Mouse (Mus musculus) spleen, adult 18-20 months (tissue): ENCODE results near the gene H2afb2.

Experiments
- DNase-seq, 2 experiments: peaks; one replicate each; pipeline ENCODE4 v3.0.0; 2022; ENCODE audit warnings: mixed read lengths in 2 of 2

H2afb2 gene

DNA sequence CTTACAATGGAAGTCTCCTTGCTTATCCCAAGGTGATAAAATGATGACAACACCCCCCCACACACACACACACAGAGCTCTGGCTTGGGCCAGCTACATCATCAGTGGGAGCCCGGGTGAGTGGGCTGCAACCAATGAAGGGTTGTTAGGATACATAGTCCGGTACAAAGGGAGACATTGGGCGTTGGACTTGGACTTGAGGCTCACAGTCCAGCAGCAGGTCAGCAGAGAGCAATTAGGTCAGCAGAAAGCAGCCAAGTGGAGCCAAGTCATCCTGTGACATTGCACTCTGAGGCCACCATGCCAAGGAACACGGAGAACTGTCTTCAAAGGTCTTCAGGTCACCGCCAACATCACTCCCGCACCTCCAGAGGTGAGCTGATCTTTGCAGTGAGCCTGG is at the start of gene H2afb2:
Gene H2afb2 (plus strand): TSS at position 301 of the 400 bp plus-strand sequence.
- no peak for DNase-seq
